Mouse (Mus musculus) kidney, adult 2 months (tissue): ENCODE results near the gene Lrrc38.

Source experiments
- CTCF ChIP-seq: fragments of 200-500 bp; conservative IDR thresholded peaks from 2 replicates; pipeline ENCODE4 v1.5.1; 2011; ENCODE audit warnings: low read depth, mild to moderate bottlenecking, control low read depth, low read length, moderate library complexity, mixed read lengths; ENCODE audit not compliant: insufficient read depth, insufficient read length
- POLR2A ChIP-seq: fragments of 200-500 bp; IDR thresholded peaks from one replicate; pipeline ENCODE4 v1.6.1; 2011; ENCODE audit warnings: low read depth, low read length, control low read depth

DNA sequence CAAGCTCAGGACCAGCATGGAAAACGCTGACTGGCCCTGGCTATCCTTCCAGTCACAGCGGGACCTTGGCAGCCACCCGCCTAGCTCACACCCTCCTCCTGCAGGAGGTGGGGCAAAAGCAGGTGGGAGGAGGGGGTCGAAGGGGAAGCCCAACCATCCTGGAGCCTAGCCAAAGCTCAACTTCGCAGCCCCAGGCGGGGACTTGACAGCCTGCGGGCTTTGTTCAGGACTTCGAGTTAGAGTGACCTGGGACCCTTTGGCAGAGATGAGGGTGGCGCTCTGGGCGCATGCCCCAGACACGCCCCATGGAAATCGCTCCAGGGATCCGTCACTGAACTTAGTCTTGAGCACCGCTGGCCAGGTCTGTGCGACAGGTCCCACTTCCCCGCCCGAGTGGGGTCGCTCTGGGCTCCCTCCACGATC is at the start of gene Lrrc38:
- TF ChIP-seq CTCF = no peak
- no peak for TF ChIP-seq POLR2A
